Mouse (Mus musculus): ENCODE results near the gene Luzp2. TPM values are rescaled to one million over a fixed set of nuclear protein-coding genes. Genes with fewer than 3 reads are reported as not detected.

Luzp2 gene
- polyA plus RNA-seq, 1 experiment, result 0.02 TPM

GRCm38 (mm10) chr7:55229407-55229806 lies 394.1 kb downstream of the Luzp2 start:
- Histone ChIP-seq H3K27ac (ENCODE audit: control insufficient read depth, insufficient read depth, low read depth, low read length) (no peak overlapping the region), H3K27me3 (ENCODE audit: control insufficient read depth, insufficient read depth, low read length) (no peaks in the 10 kb centered on the region), H3K36me3 (ENCODE audit: control insufficient read depth, insufficient read depth, low read length) (no peaks in the 10 kb centered on the region), H3K4me3 (ENCODE audit: control insufficient read depth, low read depth, low read length) (no peak overlapping the region), H3K4me1 (ENCODE audit: control insufficient read depth, insufficient read depth, low read length) (no peaks in the 10 kb centered on the region)
- TF ChIP-seq POLR2A (IDR thresholded peaks at IDR 0.05; ENCODE audit: control insufficient read depth, low read depth, low read length) (no peak), CTCF (IDR thresholded peaks at IDR 0.05; ENCODE audit: control insufficient read depth, insufficient read depth, insufficient replicate concordance, low read depth, low read length) (no peak)

All from testis, adult 2 months (tissue).